Mouse (Mus musculus) layer of hippocampus, adult 2 months (tissue): Measurements from ENCODE around the gene Wbp2nl. TPM values are rescaled to one million over a fixed set of nuclear protein-coding genes. Genes with fewer than 3 reads are reported as not detected.

Experiments used
- DNase-seq, 2 experiments: peaks; one replicate each; pipeline ENCODE4 v3.0.0; 2022; ENCODE audit warnings: low spot score in 2 of 2
- H3K27ac ChIP-seq: fragments of 200-600 bp; 2 replicates; pipeline ENCODE4 v1.8.1; 2022
- H3K4me3 ChIP-seq: fragments of 200-600 bp; 2 replicates; pipeline ENCODE4 v1.8.1; 2022; ENCODE audit warnings: mild to moderate bottlenecking
- CTCF ChIP-seq: fragments of 200-600 bp; conservative IDR thresholded peaks from 2 replicates; pipeline ENCODE4 v1.8.1; 2022; ENCODE audit warnings: antibody characterized with exemption, mild to moderate bottlenecking, moderate library complexity
- total RNA-seq, 2 experiments: library from RNA; stranded (reverse); gene quantifications; 2 replicates each; pipeline ENCODE4 v1.2.3; 2021

Wbp2nl gene
- total RNA-seq, 2 experiments from 2014 or later: not detected

DNA sequence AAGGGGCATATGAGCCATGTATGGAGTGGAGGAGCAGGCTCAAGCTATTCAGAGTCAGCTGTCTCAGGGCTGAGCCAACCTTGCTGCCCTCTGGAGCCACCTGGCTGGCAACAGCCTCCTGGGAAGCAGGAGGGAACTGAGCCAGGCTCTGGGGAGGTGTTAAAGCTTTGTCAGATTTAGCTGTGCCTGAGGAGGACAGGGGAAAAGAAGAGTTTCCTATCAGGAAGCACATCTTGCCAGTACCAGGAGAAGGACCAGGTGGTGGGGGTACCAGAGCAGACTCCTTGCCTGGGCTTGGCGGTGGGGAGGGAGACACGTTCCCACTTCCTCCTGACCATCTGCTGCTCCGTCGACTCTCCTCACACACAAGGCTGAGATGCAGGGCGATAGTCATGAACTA, 21.2 kb upstream of the Wbp2nl start:
- TF ChIP-seq CTCF: no peak
- Histone ChIP-seq H3K27ac (peak overlapping the region; percentile 97), H3K4me3 (peak overlapping the region; percentile 15; the same call in 1 of the 2 replicates)
- peak in 1 of 2 experiments; percentile 42 for DNase-seq

DNA sequence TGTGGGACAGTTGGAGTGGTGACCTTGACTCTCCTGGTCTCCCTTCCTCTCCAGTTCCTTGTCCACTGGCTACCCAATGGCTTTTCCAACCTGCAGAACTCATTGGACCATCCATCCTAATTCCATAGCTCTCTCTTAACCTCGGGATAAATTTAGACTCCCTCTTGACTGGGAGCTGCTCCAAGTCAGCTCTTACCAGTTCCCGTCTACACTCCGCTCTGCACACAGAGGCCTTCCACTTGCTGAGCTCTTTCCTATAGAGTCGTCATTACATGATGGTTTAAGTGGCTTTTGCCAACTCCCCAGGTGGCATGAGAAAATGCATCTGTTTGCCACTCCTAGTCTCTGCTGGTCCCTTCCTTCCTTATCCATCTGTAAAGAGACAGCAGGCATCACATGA, 18.1 kb upstream of the Wbp2nl start:
- Histone ChIP-seq H3K4me3 (no peak overlapping the region), H3K27ac (no peak overlapping the region)
- DNase-seq: no peak
- no peak for TF ChIP-seq CTCF

DNA sequence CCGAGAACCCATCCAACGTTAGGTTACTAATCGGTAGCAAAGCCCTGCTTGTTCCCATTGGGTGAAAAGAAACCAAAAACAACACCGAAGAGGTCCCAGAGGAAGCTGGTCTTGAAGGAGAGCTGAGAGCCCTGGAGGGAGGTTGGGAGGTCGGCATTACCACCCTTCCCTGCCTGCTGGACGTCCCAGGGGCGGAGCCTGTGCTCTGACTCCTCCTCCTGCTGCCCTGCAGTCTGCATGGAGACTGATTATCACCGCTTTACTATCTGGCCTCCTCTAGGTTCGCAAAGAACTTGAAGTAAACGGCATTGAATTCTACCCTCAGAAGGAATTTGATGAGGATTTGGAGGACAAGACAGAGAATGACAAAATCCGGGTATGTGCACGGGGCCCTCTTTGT, 12.6 kb upstream of the Wbp2nl start:
- no peak for TF ChIP-seq CTCF
- DNase-seq: no peak
- Histone ChIP-seq H3K4me3 (no peak overlapping the region), H3K27ac (no peak overlapping the region)

DNA sequence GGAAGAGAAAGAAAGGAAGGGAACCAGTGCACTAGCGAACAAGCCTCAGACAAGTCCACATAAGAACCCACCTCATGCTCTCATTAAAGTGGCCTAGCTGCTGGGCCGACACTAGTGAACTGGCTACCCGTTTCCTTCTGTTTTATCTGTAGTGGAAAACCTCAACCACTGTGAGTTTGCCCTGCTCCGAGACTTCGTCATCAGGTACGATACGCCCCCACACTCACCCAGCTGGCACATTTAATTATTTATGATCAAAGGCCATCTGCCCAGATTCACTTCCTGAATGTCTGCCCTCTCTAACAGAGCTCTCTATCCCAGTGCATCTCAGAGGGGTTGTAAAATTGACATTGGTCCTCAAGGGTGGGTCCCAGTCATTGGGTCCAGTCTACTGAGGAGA, 8.5 kb upstream of the Wbp2nl start:
- TF ChIP-seq CTCF: no peak
- Histone ChIP-seq H3K4me3 (no peak overlapping the region), H3K27ac (peak overlapping the region; percentile 36; the same call in 1 of the 2 replicates)
- DNase-seq: no peak

DNA sequence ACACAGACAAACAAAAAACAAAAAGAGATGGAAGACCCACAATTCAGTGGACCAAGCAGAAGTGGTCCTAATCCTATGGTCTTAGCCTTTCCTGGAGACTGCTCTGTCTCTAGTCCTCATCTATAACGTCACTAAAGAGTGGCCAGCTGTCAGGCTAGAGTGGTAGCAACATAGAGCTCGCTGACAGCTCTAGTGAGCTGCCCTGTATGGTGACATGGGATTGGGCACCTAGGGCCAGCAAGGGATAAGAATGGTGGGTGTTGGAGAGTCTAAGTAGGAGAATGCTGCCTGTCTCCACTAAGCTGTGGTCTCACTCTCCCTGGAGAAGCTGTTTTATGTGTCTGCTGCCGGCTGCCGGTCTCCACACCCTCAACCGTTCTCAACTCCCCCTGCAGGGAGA, 5.9 kb upstream of the Wbp2nl start:
- Histone ChIP-seq H3K27ac (no peak overlapping the region; the same call in 1 of the 2 replicates), H3K4me3 (no peak overlapping the region)
- TF ChIP-seq CTCF: no peak
- no peak for DNase-seq

DNA sequence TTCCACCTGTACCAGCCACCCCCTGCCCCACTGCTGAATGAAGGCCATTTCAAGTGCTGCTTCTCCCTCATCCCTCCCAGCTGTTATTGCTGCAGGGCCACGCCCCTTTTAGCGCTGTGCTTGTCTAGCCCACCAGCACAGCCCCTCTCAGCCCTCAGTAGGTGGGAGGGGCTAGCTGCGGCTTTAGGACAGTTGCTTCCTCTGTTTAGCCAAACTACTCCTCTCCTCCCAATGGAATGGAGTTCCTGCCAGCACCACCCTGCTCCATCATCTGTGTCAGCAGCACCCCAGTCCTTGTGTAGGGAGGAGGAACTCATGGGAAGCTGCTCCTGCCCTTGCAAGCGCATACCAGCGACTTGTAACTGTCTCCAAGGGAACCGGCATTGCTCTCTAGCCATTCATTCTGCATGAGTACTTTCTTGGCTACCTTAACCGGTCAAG, 5.5 kb upstream of the Wbp2nl start:
- H3K27ac ChIP-seq: peak overlapping the region; percentile 48; the same call in 1 of the 2 replicates
- TF ChIP-seq CTCF: no peak
- no peak overlapping the region for H3K4me3 ChIP-seq
- no peak for DNase-seq

DNA sequence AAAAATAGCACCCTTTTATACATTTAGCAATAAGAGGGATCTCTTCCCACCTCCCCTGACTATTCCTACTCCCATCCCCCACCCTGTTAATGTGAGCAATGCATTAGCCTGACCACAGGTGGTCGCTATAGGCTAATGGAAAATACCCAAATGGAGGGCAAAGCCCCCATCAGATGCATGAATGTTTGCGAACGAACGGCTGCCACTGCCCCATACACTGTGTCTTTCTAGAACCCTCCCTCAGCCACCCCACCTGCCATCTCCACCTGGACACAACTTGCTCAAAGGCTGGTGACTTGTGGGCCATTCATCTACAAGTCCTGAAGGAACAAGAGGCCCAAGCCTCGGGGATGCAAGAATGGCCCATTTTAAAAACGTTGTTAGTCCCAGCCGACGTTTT, 4.7 kb upstream of the Wbp2nl start:
- TF ChIP-seq CTCF: peak; percentile 77
- H3K27ac ChIP-seq: peak overlapping the region; percentile 48; the same call in 1 of the 2 replicates
- DNase-seq: no peak
- no peak overlapping the region for H3K4me3 ChIP-seq

DNA sequence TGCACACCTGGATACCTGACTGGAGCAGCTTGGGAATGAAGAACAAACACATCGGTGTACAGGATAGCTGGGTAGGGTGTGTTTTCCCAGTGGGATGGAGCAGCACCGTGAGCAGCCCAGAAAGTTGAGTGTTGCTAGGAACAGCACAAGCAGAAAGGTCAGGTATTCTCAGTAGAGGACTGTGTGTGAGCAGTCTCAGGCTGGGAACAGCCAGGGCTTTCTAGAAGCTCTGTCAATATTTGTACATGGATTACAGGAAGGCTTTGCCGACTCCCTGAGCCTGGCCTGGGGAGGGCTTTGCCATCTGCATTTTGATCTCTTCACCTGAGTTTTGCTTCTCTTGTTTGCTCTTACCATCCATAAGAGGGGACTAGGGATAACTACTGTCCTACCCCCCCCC, 8.4 kb downstream of the Wbp2nl start:
- no peak for TF ChIP-seq CTCF
- no peak for DNase-seq
- Histone ChIP-seq H3K4me3 (no peak overlapping the region), H3K27ac (no peak overlapping the region)

DNA sequence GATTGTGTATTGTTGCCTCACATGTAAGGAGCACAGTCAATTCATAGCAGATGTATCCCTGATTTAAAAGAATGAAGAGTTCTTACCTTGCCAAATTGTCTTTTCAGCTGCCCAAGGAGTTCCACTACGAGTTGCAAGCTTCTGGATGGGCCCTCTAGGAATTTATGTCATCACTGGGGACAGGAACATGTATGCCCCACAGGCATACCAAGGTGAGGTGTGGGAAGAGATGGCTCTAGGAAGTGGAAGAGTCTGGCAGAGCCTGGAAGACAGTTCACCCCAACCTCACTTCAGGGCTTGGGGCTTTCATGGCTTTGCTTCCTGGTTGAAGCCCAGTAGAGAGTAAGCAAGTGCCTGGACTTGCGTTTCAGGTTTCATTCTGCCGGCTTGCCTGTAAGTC, 9.7 kb downstream of the Wbp2nl start:
- H3K4me3 ChIP-seq: no peak overlapping the region
- TF ChIP-seq CTCF: no peak
- H3K27ac ChIP-seq: no peak overlapping the region
- no peak for DNase-seq

DNA sequence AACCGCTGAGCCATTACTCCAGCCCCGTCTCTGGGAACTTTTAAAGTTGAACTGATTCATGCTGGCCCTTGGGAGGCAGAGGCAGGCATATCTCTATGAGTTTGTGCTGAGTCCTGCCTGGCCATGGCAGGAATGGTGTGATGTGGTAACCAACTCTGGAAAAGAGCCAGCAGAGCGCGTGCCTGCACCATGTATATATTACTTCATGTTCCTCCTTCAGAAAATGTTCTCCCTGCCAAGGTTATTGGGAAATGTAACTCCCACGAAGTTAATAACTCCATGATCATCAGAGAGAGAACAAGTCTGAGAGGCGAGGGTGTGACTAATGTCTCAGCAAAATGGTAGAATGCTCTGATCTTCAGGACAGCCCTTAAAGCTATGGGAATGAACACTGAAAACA, 19.1 kb downstream of the Wbp2nl start:
- Histone ChIP-seq H3K27ac (no peak overlapping the region), H3K4me3 (no peak overlapping the region)
- no peak for DNase-seq
- TF ChIP-seq CTCF: no peak

DNA sequence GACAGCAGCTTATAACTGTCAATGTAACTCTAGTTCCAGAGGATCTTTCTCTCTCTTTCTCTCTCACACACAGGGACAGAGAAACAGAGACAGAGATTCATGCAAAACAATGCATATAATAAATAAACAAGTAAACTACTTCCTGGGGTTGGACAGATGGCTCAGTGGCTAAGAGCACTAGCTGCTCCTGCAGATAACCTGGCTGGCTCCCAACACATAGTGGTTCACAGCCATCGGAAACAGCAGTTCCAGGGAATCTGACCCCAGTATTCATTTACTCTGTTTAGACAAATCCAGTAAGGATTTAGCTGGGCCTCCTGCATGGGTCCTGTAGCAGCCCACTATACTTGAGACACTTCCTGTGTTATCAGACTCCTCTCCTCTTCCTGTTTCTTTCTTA, 20.9 kb downstream of the Wbp2nl start:
- Histone ChIP-seq H3K27ac (no peak overlapping the region), H3K4me3 (no peak overlapping the region)
- no peak for DNase-seq
- TF ChIP-seq CTCF: no peak

DNA sequence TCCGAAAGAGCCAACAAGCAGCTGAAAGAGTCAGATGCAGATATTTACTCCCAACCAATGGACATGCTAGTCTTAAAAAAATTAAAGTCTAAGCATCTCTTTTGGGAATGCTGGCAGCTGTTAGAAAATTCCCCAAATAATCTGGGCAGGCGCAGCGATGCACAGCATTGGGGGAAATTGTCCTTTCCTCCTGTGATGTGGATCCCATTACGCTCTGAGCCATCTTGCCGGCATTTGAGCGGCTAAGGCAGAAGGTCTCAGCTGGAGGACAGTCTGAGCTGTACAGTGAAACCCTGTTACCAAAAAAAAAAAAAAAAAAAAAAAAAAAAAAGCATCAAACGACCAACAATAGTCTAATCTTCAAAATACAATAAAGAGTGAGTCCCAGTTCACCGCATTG, 23.4 kb downstream of the Wbp2nl start:
- TF ChIP-seq CTCF: no peak
- no peak for DNase-seq
- Histone ChIP-seq H3K4me3 (no peak overlapping the region), H3K27ac (no peak overlapping the region)

DNA sequence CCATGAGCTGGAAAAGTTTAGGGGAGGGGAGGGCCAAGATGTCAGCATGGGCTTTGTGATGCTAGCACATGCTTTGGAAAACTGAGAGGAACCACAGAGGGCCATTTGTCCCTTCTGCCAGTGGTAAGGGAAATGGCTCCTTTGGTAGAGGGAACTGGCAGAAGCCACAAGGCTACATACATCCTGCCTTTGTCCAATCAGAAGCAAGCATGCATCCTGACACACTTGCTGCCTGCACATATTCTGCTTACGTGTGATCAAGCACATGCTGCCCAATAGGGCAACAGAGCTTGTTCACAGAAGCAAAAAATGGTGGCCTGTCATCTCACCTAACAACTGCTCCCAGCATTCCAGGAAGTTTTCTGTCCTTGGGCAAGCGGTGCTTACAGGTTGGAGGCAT, 26.6 kb downstream of the Wbp2nl start:
- DNase-seq: no peak
- no peak for TF ChIP-seq CTCF

DNA sequence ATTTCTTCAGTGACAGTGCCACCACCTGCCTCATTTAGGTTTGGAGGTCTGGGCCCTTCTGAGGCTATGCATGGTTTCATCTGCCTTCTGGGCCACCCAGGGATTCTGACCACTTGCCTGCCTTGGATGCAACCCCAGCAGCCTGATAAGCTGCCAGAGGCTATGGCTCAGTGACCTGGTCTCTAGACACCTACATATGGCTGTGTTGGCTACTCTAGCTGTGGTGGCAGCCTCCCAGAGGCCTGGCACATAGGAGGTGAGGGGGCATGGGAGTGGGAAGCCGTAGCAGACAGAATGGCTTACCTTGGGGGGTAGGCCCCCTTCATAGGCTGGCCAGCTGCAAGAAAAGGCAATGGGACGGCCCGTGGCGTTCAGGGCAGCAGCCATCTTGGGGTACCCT, 36.4 kb downstream of the Wbp2nl start:
- TF ChIP-seq CTCF: no peak
- DNase-seq: no peak

More for the DNA sequence above, 26.6 kb downstream of the Wbp2nl start:
- no peak overlapping the region for H3K4me3 ChIP-seq
- H3K27ac ChIP-seq: no peak overlapping the region

DNA sequence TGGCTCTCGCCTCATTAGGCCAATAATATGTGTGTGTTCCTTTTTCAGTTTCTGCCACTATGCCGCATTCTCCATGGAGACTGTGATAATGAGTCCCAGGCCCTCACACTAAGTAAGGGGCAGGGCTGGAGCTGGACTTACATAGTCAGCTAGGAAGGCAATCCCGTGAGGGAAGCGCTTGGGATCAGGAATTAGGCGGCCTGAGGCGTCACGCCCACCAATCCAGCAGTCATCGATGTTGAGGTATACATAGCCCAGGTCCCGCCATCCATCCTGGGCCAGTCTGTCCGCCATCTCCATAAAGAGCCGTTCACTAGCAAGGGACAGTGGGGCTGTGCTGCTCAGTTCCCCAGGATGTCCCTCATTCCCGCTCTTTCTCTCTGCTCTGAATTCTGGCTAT, 37.9 kb downstream of the Wbp2nl start:
- Histone ChIP-seq H3K4me3 (no peak overlapping the region), H3K27ac (no peak overlapping the region)
- no peak for DNase-seq
- no peak for TF ChIP-seq CTCF

More for the DNA sequence above, 36.4 kb downstream of the Wbp2nl start:
- Histone ChIP-seq H3K27ac (no peak overlapping the region), H3K4me3 (no peak overlapping the region)
